Mouse (Mus musculus) fibroblast of lung, adult 2 months (primary cell): ENCODE measurements around the gene Ulk3.

Source experiments
- DNase-seq: peaks from one replicate; pipeline ENCODE4 v3.0.0-alpha.2; 2011; ENCODE audit warnings: low read depth

The Ulk3 gene

DNA sequence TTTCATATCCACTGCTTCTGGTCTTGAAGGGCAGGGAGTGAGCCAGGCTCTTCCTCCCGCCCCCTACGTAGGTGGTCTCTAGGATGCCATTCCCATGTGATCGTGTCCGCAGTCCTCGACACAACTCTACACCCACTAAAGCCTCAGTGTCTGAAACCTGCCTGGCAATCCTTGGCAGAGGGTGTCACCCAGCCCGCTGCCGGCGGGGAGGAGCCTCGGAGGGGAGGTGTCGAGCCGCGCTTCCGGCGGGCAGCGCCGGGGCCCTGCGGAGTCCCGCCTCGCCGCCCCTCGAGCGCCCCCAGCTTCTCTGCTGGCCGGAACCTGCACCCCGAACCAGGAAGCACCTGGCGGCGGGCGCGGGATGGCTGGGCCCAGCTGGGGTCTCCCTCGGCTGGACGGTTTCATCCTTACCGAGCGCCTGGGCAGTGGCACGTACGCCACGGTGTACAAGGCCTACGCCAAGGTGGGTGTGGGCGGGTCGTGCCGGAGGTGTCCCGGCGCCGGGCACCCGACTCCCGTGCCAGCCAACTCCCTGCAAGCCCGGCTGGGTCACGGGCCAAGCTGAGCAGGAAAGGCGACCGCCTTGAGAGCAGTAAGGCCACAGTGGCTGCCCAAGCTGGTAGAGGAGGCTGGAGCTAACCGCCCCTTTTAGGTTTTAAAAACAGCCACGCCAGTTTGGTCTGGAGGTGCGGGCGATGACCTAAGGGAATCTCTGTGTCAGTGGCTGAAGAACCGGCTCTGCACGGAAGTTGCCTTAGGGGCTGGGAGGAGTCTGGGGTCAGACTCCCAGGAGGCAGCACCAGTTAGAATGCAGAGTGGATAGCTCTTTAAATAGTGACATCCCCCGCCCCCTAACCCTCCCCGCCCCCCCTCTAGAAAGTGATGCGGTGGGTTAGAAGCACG is at the start of gene Ulk3:
TSS of gene Ulk3 (plus strand) at position 229 of the 903 bp plus-strand sequence.
- peak; percentile 56 for DNase-seq

DNA sequence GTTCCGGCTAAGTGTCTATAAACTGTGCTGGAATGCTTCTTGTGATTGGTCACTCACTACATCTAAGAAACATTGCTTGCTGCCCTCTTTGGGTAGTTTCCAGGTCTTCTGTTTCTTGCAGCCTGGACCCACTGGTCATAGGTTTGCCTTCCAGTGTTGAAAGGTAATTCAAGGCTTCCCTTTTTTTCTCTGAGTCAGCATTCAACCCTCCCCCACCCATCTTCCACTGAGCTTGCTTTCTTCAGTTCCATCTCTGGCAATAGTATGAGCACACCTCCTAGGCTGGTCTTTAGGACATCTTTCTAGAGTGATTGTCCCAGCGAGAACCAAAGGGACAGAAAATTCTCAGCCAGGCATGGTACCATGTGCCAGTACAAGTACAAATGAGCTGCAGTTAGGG is 49.7 kb upstream of the Ulk3 start:
- DNase-seq, result no peak

DNA sequence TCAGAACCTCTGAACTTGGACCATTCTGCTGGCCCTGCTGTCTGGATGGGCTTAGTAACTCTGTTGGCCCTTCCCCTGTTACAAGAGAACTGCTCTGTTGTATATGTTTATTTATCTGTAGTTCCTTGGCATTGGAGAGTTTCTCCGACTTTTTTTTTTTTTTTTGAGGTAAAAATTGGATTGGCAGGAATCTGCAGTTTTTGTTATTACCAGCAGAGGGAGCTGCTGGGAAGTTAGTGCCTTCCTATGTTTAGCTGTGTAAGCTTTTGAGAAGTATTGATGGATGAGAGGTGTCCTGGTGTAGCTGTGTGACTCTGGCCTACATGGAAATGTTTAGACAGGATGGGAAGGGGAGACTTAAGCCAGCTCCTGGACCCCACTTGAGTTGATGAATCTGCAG is 47.9 kb upstream of the Ulk3 start:
- no peak for DNase-seq

DNA sequence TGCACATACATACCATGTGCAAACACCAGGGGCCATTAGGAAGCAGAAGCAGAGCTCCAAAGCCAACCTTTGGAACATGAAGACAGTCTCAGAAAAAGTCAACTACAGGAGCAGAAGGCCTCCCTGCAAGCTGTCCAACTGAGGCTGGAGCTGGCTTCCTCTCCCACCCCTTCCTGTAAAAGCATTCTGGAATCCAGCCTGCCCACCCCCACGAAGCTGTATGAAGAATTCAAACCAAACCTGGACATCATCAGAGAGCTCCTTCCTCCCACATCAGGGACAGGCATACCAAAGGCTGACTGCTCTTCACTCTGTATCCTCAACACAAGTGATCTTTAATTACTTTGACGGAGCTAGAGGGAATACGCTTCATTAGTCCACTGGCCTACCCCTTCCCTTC is 45.3 kb upstream of the Ulk3 start:
- DNase-seq, result no peak

DNA sequence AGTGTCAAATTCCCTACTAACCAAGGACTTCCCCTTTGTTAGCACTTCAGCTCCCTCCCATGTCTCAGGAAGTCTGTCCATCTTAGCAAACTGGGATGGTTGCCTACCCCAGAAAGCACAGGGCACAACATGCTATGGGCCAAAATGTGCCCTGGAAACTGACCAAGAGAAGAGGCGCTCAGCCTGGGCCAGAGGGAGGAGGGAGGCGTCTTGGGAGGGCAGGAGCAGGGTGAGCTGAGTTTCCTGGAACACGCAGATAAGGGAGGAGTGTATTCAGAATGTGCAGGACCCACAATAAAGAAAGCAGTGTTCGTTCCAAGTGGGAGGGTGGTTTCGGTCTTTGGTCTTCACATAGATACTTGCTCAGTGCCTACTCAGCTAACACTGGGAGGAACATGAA is 42.0 kb upstream of the Ulk3 start:
- DNase-seq, result no peak

DNA sequence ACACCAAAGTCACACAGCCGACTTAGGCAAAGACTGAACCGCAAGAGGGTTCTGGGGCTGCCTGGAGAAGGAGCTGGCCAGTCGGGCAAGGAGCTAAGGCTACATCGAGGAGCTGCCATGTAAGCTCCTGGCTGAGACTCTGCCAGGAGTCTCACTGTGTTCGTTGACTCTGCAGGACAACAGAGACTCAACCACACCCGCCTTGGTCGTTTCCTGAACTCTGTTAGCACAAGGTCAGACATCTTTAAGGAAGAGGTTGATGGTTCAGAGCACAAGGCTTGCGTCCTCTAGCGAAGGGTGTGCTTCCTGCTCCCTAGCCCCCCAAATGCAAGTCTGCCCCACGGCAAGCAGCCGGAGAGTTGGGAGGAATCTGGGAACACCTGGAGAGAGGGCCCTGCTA is 41.4 kb upstream of the Ulk3 start:
- DNase-seq, result no peak

DNA sequence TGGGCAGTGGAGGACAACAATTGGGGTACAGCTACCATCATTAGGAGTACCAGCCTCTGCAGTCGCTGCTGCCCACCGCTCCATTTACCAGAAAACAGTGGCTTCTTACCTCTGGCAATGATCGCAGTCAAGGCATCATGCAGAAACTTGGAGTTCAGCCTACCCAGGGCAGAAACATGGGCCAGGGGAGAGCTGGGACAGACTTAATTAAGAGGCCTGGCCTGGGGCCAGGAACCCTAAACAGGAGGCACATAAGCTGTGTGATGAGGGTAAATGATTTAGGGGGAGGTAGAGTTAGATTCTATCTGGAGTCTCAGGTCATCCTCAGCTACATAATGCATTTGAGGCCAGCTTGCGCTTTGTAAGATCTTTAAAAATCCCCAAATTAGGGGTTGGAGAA is 40.1 kb upstream of the Ulk3 start:
- DNase-seq, result no peak

DNA sequence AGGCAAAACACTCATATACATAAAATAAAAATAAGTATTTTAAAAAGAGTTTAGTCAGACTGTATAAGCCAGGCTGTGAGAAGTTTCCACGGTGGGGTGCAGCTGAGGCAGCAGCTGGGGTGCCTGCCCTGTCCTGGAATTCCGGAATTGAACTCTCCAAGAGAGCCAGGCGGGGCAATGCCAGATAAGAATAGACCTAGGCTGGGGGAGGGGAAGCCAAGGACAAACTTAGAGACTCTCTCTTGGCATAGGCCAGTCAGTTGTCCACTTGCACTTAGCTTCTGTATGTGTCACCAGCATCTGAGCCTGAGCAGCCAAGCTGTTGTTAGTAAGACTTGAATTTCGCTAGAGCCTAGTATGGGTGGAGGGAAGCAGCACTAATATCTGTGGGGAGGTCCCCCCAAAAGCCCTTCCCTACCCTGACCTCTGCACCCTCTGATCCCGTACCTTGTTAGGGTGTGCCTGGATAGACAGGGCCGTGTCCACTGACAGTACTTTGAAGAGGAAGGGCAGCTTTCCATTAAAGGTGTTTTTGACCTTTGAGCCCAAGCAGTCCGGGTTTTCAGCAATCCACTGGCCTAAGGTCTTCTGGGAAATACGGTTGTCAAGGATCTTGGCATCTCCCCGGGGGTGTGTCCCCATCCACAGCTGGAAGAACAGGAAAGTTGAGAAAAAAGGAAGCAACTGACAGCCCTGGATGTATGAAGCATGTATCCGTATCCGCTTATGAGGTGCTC is 39.0 kb upstream of the Ulk3 start:
- DNase-seq, result no peak

DNA sequence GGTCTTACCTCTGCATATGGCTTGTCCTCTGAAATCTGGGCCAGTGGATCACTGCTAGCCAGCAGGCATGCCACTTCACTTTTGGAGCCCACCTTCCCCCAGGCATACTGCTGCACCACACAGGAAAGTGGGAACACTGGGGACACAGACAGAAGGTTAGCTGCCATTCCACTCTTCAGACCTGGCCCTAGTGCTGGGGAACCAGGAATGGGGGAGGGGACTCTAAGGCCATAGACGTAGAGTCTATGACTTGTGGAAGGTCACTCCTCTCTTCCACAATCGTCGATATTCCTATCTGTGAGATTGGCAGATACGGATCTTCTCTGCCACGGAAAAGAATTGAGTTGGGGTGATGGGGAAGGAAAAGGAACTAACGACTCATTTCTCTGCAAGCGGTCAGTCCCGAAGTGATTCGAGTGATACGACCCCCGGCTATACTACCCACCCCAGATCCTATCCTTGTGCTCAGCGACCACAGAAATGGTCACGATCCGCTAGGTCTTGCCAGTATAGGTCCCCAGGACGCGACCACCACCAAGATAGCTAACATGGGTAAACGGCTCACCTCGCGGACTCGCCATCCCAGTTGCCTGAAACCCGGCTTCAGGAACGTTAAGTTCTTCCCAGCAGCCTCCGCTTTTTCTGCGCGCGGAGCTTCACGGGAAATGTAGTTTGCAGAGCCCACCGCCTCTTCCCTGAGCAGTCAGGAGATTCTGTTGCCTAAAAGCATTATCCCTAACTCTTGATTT is 36.9 kb upstream of the Ulk3 start, which contains the start of gene Mpi:
TSS of gene Mpi (minus strand) at position 625 of the 749 bp plus-strand sequence.
- no peak for DNase-seq

DNA sequence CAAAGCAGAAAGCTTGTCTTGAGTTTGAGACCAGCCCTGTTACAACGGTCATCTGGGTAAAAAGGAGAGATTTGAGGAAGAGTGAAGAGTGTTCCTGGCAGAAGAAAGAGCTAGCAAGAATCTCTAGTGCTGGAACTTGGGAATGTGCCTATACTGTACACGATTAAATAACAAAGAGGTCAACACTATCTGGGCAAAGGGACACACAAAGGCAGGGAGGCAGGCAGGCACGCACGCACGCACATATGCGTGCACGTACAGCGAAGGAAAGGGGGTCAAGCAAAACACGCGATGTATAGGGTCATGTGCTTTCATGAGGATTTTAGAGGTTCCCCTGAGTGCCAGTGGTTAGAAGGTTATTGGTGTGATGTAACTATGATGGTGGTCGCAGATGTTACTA is 36.1 kb upstream of the Ulk3 start:
- DNase-seq, result no peak

DNA sequence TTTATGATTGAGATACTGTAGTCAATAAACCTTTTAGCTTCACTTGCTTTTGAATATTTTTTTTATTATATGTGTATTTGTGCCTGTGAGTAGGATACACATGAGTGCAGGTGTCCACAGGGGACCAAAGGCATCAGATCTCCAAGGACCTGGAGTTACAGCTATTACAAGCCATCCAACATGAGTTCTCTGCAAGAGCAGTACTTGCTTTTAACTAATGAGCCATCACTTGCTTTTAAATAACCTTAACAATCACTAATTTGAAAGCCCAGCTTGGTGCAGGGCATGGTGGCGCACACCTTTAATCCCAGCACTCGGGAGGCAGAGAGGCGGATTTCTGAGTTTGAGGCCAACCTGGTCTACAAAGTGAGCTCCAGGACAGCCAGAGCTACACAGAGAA is 34.5 kb upstream of the Ulk3 start:
- no peak for DNase-seq

DNA sequence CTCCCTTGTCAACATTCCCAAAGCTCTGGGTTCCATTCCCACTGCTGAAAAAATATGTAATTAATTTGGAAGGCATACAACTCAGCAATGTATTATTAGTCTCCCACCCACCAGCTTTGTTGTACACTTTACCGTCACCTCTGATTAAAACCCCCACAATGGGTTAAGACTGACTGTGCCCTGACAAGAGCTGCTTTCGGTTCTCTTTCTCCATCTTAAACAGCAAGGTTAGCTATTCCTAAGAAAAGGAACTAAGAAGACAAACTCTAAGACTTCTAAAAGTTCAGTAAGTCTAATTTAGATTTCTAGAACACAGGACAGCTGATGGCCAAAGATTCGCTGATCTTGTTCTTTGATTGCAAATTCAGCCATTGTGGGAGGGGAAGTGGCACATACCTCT is 32.0 kb upstream of the Ulk3 start:
- DNase-seq, result no peak

DNA sequence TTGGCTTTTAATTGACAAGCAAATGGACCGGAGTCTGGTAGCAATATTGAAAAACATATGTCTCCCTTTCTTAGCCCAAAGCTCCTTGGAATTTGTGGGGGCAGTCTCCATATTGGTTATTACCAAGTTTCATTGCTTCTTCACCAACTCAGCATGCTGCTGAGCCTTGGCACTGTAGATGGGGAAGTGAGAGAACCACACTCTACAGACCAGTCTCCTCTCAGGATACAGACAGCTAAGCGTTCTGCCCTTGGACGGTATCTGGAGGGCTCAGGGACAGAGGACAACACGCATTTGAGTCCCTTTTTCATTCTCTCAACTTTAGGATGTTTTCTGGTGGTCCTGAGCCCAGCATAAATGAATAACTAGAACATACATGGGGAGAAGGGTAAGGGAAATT is 30.6 kb upstream of the Ulk3 start:
- no peak for DNase-seq

DNA sequence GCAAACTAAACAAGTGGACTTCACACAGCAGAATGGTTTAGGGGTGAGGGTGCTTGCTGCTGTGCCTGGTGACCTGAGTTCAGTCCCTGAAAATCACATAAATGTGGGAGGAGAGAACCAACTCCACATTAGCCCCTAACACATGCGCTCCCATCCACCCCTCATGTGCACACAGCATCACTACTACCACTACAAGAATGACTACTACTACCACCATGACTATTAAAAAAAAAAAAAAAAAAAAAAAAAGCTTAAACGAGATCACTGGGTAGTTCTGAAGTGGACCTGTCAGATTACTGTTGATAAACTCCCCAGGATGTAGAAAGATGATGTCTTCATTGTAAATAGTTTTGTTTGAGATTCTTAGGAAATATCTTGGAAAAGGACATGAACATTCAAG is 29.7 kb upstream of the Ulk3 start:
- no peak for DNase-seq

DNA sequence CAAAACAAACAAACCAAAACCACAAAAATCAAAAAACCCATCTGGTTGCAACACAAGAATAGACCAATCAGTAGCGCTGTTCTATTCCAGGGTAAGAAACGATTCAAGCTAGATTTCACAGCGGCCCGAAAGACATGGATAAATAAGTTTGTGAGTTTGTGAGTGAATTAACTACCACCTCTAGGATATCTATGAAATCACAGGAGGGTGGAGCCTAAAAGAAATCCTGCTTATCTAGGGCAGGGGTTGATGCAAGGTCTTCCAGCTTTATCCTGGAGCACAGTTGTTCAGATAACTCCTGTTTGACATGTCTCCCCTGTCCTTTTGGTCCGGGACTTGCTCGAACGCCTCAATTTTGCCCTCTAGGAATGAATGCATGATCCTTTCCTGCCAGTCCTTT is 29.0 kb upstream of the Ulk3 start:
- DNase-seq, result no peak

DNA sequence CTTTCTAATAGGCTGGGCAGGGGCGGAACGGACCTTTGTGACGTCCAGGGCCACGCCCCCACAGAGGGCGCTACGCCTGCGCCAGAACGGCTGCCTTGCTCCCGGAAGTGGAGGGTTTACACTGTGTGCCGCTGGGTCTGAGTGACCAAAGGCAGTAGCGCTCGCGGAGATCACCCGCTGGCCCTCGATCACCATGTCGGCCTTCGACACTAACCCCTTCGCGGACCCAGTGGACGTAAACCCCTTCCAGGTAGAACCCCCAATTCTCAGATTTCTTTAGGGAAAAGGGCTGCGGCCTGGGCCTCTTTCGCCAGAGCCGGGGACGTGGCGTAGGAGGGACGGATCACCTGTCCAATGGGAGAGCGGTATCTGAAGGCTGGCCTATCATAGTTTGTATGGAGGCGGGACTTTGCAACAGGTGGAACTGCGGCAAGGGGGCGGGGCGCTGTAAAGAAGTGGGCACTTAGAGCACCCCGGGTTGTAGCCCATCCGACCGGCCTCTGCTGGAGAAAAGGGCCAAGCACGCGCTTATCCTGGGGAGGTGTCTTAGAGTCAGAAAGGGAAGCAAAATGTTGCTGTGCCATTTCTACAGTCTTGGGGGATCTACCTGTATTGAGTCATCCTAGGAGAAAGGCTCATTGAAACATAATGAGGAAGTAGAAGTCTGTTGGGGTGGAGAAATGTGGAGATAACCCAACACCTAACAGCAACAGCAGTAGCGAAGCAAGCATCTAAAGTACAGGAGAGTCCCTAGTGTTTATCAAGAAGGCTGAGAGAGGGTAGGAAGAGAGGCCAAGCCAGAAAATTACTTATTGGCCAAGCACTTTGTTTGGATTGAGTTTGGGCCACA is 28.2 kb upstream of the Ulk3 start, which contains the start of gene Scamp2:
TSS of gene Scamp2 (plus strand) at position 83 of the 850 bp plus-strand sequence.
- DNase-seq, result peak; percentile 89

DNA sequence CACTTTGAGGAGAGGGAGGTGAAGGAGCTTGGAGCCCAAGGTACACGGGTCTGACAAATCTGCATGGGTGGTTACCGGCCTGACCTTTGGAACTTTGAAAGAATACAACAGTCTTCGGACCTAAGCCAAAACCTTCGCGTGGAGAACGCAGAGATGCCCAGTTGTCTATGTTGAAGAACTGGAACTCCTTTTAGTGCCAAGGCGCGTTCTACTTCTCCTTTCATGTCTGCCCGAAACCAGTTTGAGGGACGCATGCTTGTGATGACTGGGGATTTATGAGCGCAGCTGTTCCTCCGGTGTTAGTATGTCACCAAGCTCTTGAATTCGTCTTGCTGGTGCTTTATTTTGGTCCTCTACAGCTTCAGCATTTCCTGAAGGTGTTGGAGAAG is 27.5 kb upstream of the Ulk3 start:
- no peak for DNase-seq

DNA sequence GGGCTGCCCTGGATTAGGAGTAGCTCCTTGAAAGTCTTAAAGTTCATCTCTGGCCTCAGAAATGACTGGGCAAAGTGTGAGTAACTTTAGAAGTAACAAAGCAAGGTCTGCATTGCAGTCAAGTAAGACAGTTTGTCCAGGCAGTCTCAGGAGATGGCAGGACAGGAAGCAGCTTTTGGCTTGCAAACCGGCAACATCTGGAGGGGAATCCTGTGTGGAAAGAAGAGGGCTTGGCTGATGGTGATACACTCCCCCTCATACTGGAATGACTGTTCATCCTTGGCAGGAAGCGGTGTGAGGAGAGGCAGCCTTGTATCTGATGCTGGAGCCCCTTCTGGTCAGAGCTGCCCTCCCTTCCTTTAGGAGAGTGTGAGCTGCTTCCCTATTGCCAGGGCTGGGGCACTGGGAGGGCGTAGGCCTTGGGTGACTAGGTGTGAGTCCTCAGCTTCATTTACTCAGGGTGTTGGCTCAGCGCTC is 26.3 kb upstream of the Ulk3 start:
- DNase-seq, result no peak

DNA sequence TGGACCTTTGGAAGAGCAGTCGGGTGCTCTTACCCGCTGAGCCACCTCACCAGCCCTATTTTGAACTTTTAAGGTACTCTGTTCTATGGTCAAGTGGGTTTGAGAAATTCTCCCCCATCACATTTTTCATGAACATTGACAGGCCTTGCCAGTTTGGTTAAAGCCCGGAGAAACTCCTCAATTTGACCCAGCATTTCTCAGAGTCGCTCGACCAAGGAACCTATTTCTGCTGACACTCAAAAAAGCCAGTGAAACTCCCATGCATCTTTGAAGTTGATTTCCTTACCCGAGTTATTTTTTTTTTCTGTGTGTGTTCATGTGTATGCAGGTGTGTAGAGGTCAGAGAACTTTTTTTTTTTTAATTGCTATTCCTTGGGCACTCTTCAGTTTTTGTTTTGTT is 24.6 kb upstream of the Ulk3 start:
- DNase-seq, result no peak

DNA sequence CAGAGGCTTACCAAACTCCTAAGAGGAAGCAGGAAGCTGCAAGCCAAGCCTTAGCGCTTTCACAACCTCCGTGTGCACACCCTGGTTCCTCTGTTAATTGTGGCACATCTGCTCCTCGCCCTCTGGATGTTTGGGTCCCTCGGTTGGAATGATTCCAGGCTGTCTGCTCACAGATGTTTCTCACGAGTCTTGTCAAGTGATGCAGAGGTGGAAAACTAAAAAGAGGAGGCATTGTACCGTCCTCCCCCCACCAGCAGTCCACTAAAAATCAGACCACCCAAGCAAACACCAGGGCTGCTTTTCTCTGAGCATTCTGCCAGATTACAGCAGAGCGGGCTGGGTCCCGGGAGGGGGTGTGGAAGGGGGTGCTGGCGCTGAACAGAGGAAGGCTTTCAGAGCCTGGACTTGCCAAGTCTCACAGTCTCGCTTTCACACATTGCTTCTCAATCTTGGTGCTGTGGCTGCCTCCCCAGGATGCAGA is 23.5 kb upstream of the Ulk3 start:
- peak; percentile 46 for DNase-seq

DNA sequence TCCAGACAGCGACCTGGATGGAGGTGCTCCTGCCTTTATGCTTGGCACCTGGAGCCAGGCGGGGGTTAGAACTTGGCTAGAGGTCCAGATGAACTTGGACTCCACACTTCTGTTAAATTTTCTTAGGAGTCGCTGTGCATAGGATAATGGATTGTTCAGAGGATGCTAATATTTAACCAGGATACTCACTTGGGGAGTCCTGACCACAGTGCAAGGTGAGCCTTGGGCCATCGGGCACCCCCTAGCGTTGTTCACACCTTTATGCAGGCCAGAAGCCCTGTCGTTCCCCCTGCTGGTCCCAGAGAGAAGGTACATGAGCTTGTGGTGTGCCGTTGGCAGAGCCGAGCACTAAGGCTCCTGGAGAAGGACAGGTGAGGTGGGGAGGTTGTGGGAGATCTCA is 22.4 kb upstream of the Ulk3 start:
- no peak for DNase-seq
